Mouse (Mus musculus) spleen, postnatal 4 days (tissue): ENCODE results near the gene Ppp1r13l.
A peak's percentile ranks its signal among the peaks of the same experiment; 100 is the strongest.

ENCODE experiments used
- DNase-seq, 2 experiments: peaks; one replicate each; pipeline ENCODE4 v3.0.0; 2022; ENCODE audit warnings: low spot score in 2 of 2

The Ppp1r13l gene

GRCm38 (mm10) chr7:19337122-19337521 is 22.4 kb upstream of the Ppp1r13l start:
- DNase-seq = no peak

GRCm38 (mm10) chr7:19338060-19338459 is 21.5 kb upstream of the Ppp1r13l start:
- no peak for DNase-seq

- no peak for DNase-seq
These were observed 21.0 kb upstream of the Ppp1r13l start for GRCm38 (mm10) chr7:19338596-19338995.

GRCm38 (mm10) chr7:19341250-19341649 is 18.3 kb upstream of the Ppp1r13l start:
- DNase-seq = no peak

- no peak for DNase-seq
These were observed 17.7 kb upstream of the Ppp1r13l start for GRCm38 (mm10) chr7:19341761-19342409.

- peak; percentile 73 to 92 for DNase-seq
These were observed 17.0 kb upstream of the Ppp1r13l start for GRCm38 (mm10) chr7:19342481-19343027.

GRCm38 (mm10) chr7:19343210-19343808 is 16.2 kb upstream of the Ppp1r13l start:
- peak; percentile 73 to 88 for DNase-seq

GRCm38 (mm10) chr7:19344237-19344847 is 15.2 kb upstream of the Ppp1r13l start, which contains the start of gene Ercc1:
Ercc1 (plus strand) TSS chr7:19344778.
- no peak for DNase-seq

GRCm38 (mm10) chr7:19344938-19345471 is 14.5 kb upstream of the Ppp1r13l start:
- DNase-seq = peak; percentile 97 to 98

- DNase-seq = no peak
These were observed 10.2 kb upstream of the Ppp1r13l start for GRCm38 (mm10) chr7:19349188-19349915.

GRCm38 (mm10) chr7:19350221-19350620 is 9.3 kb upstream of the Ppp1r13l start:
- no peak for DNase-seq

GRCm38 (mm10) chr7:19354991-19355390 is 4.6 kb upstream of the Ppp1r13l start:
- no peak for DNase-seq

- DNase-seq = no peak
These were observed 3.2 kb upstream of the Ppp1r13l start for GRCm38 (mm10) chr7:19356311-19356710.

- DNase-seq = peak in 1 of 2 experiments; percentile 63
These were observed 1.9 kb upstream of the Ppp1r13l start for GRCm38 (mm10) chr7:19357381-19358375.

GRCm38 (mm10) chr7:19358634-19359033 is 915 bp upstream of the Ppp1r13l start:
- no peak for DNase-seq

- peak; percentile 71 to 80 for DNase-seq
These were observed 518 bp downstream of the Ppp1r13l start for GRCm38 (mm10) chr7:19359892-19360641.

- peak; percentile 85 to 90 for DNase-seq
These were observed 1.4 kb downstream of the Ppp1r13l start for GRCm38 (mm10) chr7:19360944-19361343.

GRCm38 (mm10) chr7:19361720-19362119 is 2.2 kb downstream of the Ppp1r13l start:
- DNase-seq = peak; percentile 85 to 97

GRCm38 (mm10) chr7:19362276-19362675 is 2.7 kb downstream of the Ppp1r13l start:
- DNase-seq = no peak

GRCm38 (mm10) chr7:19363881-19364280 is 4.3 kb downstream of the Ppp1r13l start:
- DNase-seq = peak; percentile 75 to 91
